Mouse (Mus musculus): ENCODE measurements around the gene Myo16.

GRCm38 (mm10) chr8:10168326-10168725 lies 14.6 kb downstream of the Myo16 start:
- TF ChIP-seq CTCF (IDR thresholded peaks at IDR 0.05; ENCODE audit: low read depth, low read length) (no peak), POLR2A (IDR thresholded peaks at IDR 0.05; ENCODE audit: insufficient read depth, low read length) (no peak)

Measured in ES-Bruce4 (cell line).